Mouse (Mus musculus) liver, embryonic 18 days (tissue): Measurements from ENCODE around the gene Plk3. TPM values are rescaled to one million over a fixed set of nuclear protein-coding genes. Genes with fewer than 3 reads are reported as not detected.

ENCODE experiments used
- polyA plus RNA-seq: library from polyadenylated mRNA; depleted of rRNA; stranded (reverse); fragments of >200 nt; gene quantifications from 2 replicates; pipeline ENCODE4 v1.2.3, GENCODE M21; 2012; rRNA removed

The Plk3 gene
- polyA plus RNA-seq, result 5.9 and 6.5 TPM in 2 replicates

DNA sequence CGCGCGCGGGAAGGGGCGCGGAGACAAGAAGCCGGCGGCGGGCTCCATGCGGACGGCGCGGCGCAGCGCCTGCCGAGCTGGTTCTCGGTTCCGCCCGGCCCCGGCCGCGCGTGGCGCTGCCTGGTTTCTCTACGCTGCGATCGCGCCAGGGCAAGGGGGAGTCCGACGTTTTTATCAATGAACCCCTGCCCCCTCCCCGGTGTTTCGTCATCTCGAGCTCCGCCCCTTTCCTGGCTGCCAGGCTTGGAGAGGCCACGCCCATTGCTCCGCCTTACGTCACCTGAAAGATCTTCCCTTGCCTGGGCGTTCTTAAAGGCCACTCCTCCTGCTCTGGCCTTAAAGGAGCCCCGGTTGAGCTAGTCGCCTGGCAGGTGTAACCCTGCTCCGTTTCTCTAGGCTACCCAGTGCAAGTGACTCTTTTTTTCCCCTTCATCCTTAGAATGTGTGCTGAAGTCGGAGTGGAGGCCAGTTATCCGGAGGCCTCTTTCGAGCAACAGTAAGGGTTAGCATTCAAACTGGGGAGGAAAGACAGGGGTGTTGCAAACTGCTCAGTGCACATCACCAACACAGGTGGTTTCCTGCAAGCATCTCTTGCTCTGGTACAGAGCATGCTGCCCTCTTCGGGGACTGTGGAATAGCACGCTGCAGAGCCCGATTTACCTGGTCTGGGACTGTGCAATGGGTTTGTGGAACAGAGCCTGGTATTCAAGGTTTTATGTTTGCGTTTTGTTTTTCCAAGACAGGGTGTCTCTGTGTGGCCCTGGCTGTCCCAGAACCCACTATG lies at the start of gene Plk3:
TSS of gene Plk3 (minus strand) at position 147 of the 784 bp plus-strand sequence.

DNA sequence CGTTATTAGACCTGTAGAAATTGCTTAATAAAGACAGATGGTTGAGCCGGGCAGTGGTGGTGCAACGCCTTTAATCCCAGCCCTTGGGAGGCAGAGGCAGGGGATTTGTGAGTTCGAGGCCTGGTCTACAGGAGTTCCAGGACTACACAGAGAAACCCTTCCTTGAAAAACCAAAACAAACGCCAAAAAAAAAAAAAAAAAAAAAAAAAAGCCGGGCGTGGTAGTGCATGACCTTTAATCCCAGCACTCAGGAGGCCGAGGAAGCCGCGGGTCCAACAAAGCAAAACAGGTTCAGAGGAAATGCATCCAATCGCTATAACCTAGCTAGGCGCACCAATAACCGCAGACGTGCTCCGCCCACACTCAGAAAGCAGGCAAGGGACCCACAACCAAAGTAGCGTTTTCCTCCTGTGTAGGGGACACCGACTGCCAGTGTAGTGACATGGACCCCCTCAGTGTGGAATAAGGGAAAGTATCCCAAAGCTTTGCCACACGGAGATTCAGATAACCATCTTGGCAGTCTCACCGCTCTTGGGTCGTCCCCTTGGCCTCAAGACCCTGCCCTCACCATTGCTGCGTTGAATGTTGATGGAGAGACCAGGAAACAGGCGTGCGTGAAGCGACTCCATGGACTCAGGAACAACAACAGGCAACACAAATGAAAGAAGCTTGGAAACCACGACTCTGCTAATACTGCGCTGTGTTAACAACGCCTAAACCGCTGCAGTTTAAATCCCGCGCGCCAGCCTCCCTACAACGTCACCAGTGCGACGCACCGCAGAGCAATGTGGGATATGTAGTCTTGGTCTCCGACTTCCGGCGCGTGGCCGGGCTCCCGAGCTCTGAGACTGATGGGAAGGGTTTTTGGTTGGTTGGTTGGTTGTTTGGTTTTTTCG lies 48.3 kb upstream of the Plk3 start, which contains the start of gene Kif2c:
TSS of gene Kif2c (minus strand) at position 777 of the 896 bp plus-strand sequence.

DNA sequence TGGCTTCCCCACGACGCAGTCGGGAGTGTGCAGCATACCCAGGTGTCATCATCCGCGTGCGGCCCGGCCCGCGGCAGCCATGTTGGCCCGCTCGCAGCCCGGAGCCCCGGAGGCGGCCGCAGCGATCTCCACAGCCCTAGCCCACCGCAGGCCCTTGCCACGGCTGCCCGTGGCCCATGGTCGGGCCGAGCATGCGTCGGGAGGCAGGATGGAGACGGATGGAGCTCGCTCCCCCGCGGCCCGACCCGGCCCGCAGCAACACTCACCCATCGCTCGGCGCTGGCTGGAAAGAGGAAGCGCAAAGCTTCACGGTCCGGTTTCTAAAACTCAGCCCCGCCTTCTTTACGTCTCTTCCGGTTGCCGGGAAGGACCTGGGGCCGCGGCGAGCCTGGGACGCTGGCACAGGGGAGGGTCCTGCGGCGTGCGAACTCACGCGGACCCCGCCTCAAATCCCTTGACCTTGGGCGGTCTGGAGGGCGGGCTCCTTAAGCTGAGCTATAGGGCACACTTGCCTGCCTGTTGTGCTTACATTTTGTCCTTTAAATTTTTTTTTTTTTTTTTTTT lies 22.1 kb upstream of the Plk3 start, which contains the start of gene Rps8:
TSS of gene Rps8 (minus strand) at position 452 of the 564 bp plus-strand sequence.

DNA sequence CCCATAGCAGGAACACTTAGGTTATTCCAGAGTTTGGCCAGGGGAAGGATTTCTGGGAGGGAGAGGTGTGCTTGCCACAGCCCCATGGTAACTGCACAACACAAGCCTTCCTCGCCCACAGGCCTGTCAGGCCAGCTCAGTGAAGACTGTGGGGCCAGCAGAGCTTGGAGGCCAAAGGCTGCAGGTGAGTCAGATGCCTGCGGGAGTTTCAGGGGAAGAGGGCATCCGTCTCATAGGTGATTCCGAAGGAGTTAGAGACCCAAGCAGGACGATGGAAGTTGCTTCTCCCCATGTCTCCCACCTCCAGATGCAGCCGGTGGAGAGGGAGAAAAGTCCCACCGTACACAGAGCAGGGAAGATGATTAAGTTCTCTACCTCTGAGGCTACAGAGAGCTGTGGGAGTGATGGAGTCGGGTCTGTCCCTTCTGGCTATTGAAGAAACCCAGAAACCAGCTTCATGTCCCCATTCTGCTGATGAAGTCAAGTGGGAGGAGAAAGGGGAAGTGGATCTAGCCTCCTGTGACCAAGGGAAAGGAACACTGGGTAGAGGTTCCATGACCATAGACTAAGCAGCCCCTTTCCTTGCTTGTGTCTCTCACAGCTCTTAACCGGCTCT lies 7.0 kb downstream of the Plk3 start, which contains the start of gene Tctex1d4:
TSS of gene Tctex1d4 (plus strand) at position 120 of the 616 bp plus-strand sequence.

DNA sequence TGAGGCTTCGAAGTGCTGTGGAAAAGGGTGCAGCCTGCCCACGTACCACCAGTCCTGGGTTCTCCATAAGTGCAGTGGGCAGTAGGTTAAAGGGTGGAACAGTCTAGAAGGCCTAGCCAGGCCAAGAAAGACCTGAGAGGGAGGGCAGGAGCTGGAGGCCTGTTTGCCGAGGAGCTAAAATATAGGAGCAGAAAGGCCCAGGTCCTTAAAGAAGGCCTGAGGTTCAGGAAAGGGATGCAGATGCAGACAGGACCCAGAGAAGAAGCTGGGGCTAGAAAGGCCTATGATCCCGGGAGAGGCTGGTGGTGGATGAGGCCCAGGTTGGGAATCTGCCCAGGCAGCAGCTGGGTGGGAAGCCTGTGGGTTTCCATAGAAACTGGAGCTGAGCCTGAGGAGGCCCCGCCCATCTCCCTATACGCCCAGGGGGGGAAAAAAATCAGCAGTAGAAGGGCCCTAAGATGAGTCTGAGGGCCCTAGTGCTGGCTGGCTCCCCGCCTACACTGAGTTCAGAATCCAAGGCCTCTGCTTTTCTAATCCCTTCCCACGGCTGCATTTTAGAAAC lies 8.3 kb downstream of the Plk3 start, which contains the start of gene Btbd19:
TSS of gene Btbd19 (minus strand) at position 378 of the 562 bp plus-strand sequence.

DNA sequence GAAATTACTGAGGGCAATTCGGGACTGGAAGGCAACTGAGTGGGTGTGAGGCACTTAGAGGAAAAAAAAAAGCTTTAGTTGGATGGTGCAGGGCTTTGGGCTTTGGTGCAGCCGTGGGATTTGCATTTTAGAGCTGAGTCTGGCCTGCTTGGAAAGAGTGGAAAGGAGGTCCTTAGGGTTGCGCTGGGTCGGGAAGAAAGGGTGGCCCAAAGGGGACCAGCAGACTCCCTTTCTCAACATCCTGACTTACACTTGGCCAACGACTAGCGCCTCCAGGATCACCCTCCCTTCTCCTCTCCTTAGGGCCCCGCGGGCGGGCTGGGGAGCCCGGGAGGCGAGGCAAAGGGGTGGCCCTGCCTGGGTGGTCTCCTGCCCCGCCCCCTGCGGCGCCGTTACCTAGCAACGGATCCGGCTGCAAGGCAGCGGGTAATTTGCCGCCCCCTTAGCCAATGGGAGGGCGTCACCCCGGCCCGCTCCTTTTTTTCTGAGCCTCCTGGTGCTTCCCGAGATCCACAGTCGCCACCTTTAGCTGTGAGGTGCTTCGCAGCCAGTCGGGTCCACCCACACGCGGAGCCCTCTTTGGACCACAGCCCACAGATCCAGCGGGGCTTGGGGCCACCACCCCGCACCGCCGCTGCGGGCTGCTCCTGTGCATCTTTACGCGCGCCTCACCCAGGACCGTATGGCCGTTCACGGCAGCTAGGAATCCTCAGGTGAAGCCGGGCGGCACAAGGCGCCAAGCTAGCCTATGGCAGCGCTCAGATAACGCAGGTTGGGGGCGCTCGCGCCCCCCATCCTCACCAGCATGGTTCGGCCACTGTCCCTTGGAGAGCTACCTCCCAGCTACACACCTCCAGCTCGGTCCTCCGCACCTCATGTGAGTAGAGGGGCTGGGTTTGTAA lies 38.0 kb downstream of the Plk3 start, which contains the start of gene Ptch2:
TSS of gene Ptch2 (plus strand) at position 525 of the 902 bp plus-strand sequence.

Other genes with a start within 250 kb of the Plk3 start
- gene Urod, start 139.6 kb downstream of the Plk3 start, polyA plus RNA-seq, result 200 and 202 TPM in 2 replicates
- gene Hectd3, start 138.6 kb downstream of the Plk3 start, polyA plus RNA-seq, result 8.1 and 8.6 TPM in 2 replicates
- gene Eif2b3, start 114.6 kb downstream of the Plk3 start, polyA plus RNA-seq, result 10.5 and 10.8 TPM in 2 replicates
- gene Ptch2, start 37.9 kb downstream of the Plk3 start, polyA plus RNA-seq, result 0.77 and 1.1 TPM in 2 replicates
- gene Btbd19, start 8.2 kb downstream of the Plk3 start, polyA plus RNA-seq, result 2.0 and 2.2 TPM in 2 replicates
- gene Tctex1d4, start 7.2 kb downstream of the Plk3 start, polyA plus RNA-seq, result 0.18 and 0.20 TPM in 2 replicates
- 754 and 875 TPM in 2 replicates for gene Rps8, start 22.3 kb upstream of the Plk3 start, polyA plus RNA-seq
- 9.3 and 10.0 TPM in 2 replicates for gene Kif2c, start 48.7 kb upstream of the Plk3 start, polyA plus RNA-seq
- gene Tmem53, start 118.0 kb upstream of the Plk3 start, polyA plus RNA-seq, result 14.0 and 18.4 TPM in 2 replicates
- 0.05 TPM in 2 replicates for gene Armh1, start 118.2 kb upstream of the Plk3 start, polyA plus RNA-seq